Mouse (Mus musculus) limb, embryonic 10.5 days (tissue): ENCODE results near the gene Gdi1. TPM values are rescaled to one million over a fixed set of nuclear protein-coding genes. Genes with fewer than 3 reads are reported as not detected.
"Not testable (repeated sequence)": the region's sequence is repeated elsewhere in the genome, so short reads cannot be mapped to it uniquely, and the experiment has no call there.

Experiments used
- DNase-seq: peaks from one replicate; pipeline ENCODE4 v3.0.0-alpha.2; 2017; ENCODE audit warnings: low spot score
- H3K27ac ChIP-seq: fragments of 300-500 bp; sonication (generic); 2 replicates; pipeline ENCODE4 v1.5.1; 2016; ENCODE audit warnings: mild to moderate bottlenecking
- H3K27me3 ChIP-seq: fragments of 300-500 bp; sonication (generic); 2 replicates; pipeline ENCODE4 v1.6.1; 2016; ENCODE audit warnings: low read depth, mild to moderate bottlenecking; ENCODE audit not compliant: poor library complexity, severe bottlenecking
- H3K36me3 ChIP-seq: fragments of 300-500 bp; sonication (generic); 2 replicates; pipeline ENCODE4 v1.6.1; 2016; ENCODE audit warnings: mild to moderate bottlenecking, moderate library complexity
- H3K4me1 ChIP-seq: fragments of 300-500 bp; sonication (generic); 2 replicates; pipeline ENCODE4 v1.6.1; 2016
- H3K4me3 ChIP-seq: fragments of 300-500 bp; sonication (generic); 2 replicates; pipeline ENCODE4 v1.5.1; 2016; ENCODE audit warnings: mild to moderate bottlenecking, moderate library complexity
- H3K9me3 ChIP-seq: fragments of 300-500 bp; sonication (generic); replicated peaks from 2 replicates; pipeline ENCODE4 v1.6.1; 2016; ENCODE audit warnings: mild to moderate bottlenecking
- WGBS: fragments of 180-500 bp; shearing (Covaris S2); methylation state at CpG from one replicate; pipeline ENCODE4 v1.1.7; 2016; 5-methylcytosine and 5-hydroxymethylcytosine counted together
- microRNA-seq: library from miRNA; unstranded; fragments of <30 nt; microRNA quantifications from one replicate; pipeline ENCODE4, GENCODE M21; 2017
- polyA plus RNA-seq: library from polyadenylated mRNA; unstranded; fragments of >200 nt; fragmentation: Nextera tagmentation; extraction: Ambion mirVana; gene quantifications from 2 replicates; pipeline ENCODE4 v1.2.1, GENCODE M21; 2016

Gdi1 gene
- polyA plus RNA-seq, 1 experiment from 2014 or later, result 206 TPM

DNA sequence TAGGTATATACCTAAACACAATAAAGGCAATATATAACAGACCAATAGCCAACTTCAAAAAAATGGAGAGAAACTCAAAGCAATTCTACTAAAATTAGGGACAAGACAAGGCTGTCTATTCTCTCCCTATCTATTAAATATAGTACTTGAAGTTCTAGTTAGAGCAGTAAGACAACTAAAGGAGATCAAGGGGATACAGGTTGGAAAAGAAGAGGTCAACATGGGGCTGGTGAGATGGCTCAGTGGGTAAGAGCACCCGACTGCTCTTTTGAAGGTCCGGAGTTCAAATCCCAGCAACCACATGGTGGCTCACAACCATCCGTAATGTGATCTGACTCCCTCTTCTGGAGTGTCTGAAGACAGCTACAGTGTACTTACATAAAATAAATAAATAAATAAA lies 52.3 kb downstream of the Gdi1 start:
- H3K4me1 ChIP-seq, H3K27me3 ChIP-seq, H3K27ac ChIP-seq, H3K4me3 ChIP-seq, DNase-seq, H3K36me3 ChIP-seq, H3K9me3 ChIP-seq: not testable (repeated sequence)
- 88% methylated on average over 3 of the region's 3 CpGs for WGBS

DNA sequence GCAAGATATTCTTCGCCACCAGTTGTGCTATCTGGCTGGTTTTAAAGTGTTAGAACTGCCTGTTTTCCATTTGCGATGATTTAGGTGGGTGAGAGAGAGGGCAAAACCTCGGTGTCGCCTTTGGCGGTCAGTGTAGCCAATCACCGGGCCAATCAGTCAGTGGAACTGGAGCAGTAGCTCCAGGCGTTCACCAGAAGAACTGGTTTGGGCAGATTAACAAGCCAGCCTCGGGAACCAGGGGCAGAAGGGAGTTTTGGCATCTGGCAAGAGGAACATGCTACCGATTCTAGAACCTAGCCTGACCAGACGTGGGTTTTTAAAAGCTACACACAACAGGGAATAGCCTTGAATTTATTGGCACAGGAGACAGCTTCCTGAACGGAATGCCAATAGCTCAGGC lies 54.4 kb downstream of the Gdi1 start:
- 39% methylated on average over 11 of the region's 11 CpGs for WGBS
- no peaks in the 10 kb centered on the region for H3K36me3 ChIP-seq
- H3K27me3 ChIP-seq, result no peaks in the 10 kb centered on the region
- H3K4me3 ChIP-seq, result no peak overlapping the region
- no peak for DNase-seq
- H3K9me3 ChIP-seq, result no peaks in the 10 kb centered on the region
- no peaks in the 10 kb centered on the region for H3K4me1 ChIP-seq
- H3K27ac ChIP-seq, result no peak overlapping the region

Small RNA genes within 50 kb of the gene (microRNA-seq; reads per million reads assigned to microRNA genes)
- not detected for gene Mir7091
- gene Mir7092, result not detected

Other genes with a start within 250 kb of the Gdi1 start
- not detected in 2 replicates for gene Opn1mw, start 177.5 kb upstream of the Gdi1 start, polyA plus RNA-seq
- gene Mecp2, start 169.6 kb upstream of the Gdi1 start, polyA plus RNA-seq, result 13.8 and 14.0 TPM in 2 replicates
- gene Tex28, start 137.2 kb upstream of the Gdi1 start, polyA plus RNA-seq, result not detected in 2 replicates
- gene Tktl1, start 127.7 kb upstream of the Gdi1 start, polyA plus RNA-seq, result 0.05 and 0.06 TPM in 2 replicates
- 273 and 333 TPM in 2 replicates for gene Flna, start 55.2 kb upstream of the Gdi1 start, polyA plus RNA-seq
- gene Emd, start 50.3 kb upstream of the Gdi1 start, polyA plus RNA-seq, result 25.2 and 29.8 TPM in 2 replicates
- 862 and 901 TPM in 2 replicates for gene Rpl10, start 34.2 kb upstream of the Gdi1 start, polyA plus RNA-seq
- 69.0 and 80.5 TPM in 2 replicates for gene Taz, start 23.1 kb upstream of the Gdi1 start, polyA plus RNA-seq
- gene Dnase1l1, start 22.7 kb upstream of the Gdi1 start, polyA plus RNA-seq, result 3.4 and 5.0 TPM in 2 replicates
- 80.1 and 90.7 TPM in 2 replicates for gene Atp6ap1, start 7.9 kb upstream of the Gdi1 start, polyA plus RNA-seq
- 55.3 and 62.7 TPM in 2 replicates for gene Fam50a, start 8.0 kb downstream of the Gdi1 start, polyA plus RNA-seq
- 14.4 and 17.1 TPM in 2 replicates for gene Plxna3, start 24.1 kb downstream of the Gdi1 start, polyA plus RNA-seq
- 113 and 125 TPM in 2 replicates for gene Lage3, start 48.6 kb downstream of the Gdi1 start, polyA plus RNA-seq
- gene Ubl4a, start 68.2 kb downstream of the Gdi1 start, polyA plus RNA-seq, result 57.7 and 59.8 TPM in 2 replicates
- gene Slc10a3, start 68.4 kb downstream of the Gdi1 start, polyA plus RNA-seq, result 12.2 and 13.2 TPM in 2 replicates
- gene Fam3a, start 88.3 kb downstream of the Gdi1 start, polyA plus RNA-seq, result 24.0 and 28.4 TPM in 2 replicates
- 16.7 and 17.8 TPM in 2 replicates for gene Ikbkg, start 88.3 kb downstream of the Gdi1 start, polyA plus RNA-seq
- gene G6pdx, start 124.2 kb downstream of the Gdi1 start, polyA plus RNA-seq, result 53.8 and 54.9 TPM in 2 replicates
- not detected in 2 replicates for gene Gm6880, start 176.4 kb downstream of the Gdi1 start, polyA plus RNA-seq